Mouse (Mus musculus) limb, embryonic 11.5 days (tissue): ENCODE measurements at regions not wholly inside any gene's neighbourhood (a gene's known extent, or its start where the extent isn't known, plus 50 kb on each side); places are given as distances from the start of the nearest gene placed in this dataset.

Source experiments
- ATAC-seq: fragments of 200-750 bp; cut with Nextera tagmentation; 2 replicates; pipeline ENCODE4 v1.8.0; 2017; ENCODE audit warnings: low read depth; ENCODE audit not compliant: insufficient number of reproducible peaks, low FRiP score, low TSS enrichment
- DNase-seq: peaks from one replicate; pipeline ENCODE4 v3.0.0-alpha.2; 2015; ENCODE audit warnings: low spot score
- H3K27ac ChIP-seq: fragments of 300-500 bp; sonication (generic); replicated peaks from 2 replicates; pipeline ENCODE4 v1.5.1; 2014; ENCODE audit warnings: low read depth, mild to moderate bottlenecking, low read length
- H3K27me3 ChIP-seq: fragments of 300-500 bp; sonication (generic); 2 replicates; pipeline ENCODE4 v1.6.1; 2014; ENCODE audit warnings: mild to moderate bottlenecking, low read length, mixed read lengths; ENCODE audit not compliant: control insufficient read depth, insufficient read depth
- H3K36me3 ChIP-seq: fragments of 300-500 bp; sonication (generic); 2 replicates; pipeline ENCODE4 v1.6.1; 2014; ENCODE audit warnings: mild to moderate bottlenecking, low read length, moderate library complexity, mixed read lengths; ENCODE audit not compliant: control insufficient read depth, insufficient read depth
- H3K4me1 ChIP-seq: fragments of 300-500 bp; sonication (generic); 2 replicates; pipeline ENCODE4 v1.6.1; 2014; ENCODE audit warnings: low read length, mixed read lengths; ENCODE audit not compliant: control insufficient read depth, insufficient read depth
- H3K4me2 ChIP-seq: fragments of 300-500 bp; sonication (generic); 2 replicates; pipeline ENCODE4 v1.6.1; 2014; ENCODE audit warnings: low read depth, mild to moderate bottlenecking, moderate library complexity; ENCODE audit not compliant: severe bottlenecking
- H3K4me3 ChIP-seq: fragments of 300-500 bp; sonication (generic); 2 replicates; pipeline ENCODE4 v1.5.1; 2014; ENCODE audit warnings: low read depth, low read length
- H3K9ac ChIP-seq: fragments of 300-500 bp; sonication (generic); 2 replicates; pipeline ENCODE4 v1.6.1; 2014; ENCODE audit warnings: mild to moderate bottlenecking, low read length
- H3K9me3 ChIP-seq: fragments of 300-500 bp; sonication (generic); 2 replicates; pipeline ENCODE4 v1.6.1; 2016; ENCODE audit warnings: low read length; ENCODE audit not compliant: control insufficient read depth
- WGBS: fragments of 180-500 bp; shearing (Covaris S2); extraction: QIAGEN DNeasy Blood & Tissue Kit; methylation state at CpG from one replicate; pipeline ENCODE4 v1.1.7; 2014; 5-methylcytosine and 5-hydroxymethylcytosine counted together

GRCm38 (mm10) chr13:83867831-83868473, 354.1 kb upstream of the Tmem161b start:
- no peak for DNase-seq
- Histone ChIP-seq H3K9ac (no peak overlapping the region), H3K4me2 (no peak overlapping the region), H3K36me3 (no peaks in the 10 kb centered on the region), H3K4me3 (no peak overlapping the region), H3K4me1 (no peaks in the 10 kb centered on the region), H3K27ac (no peak overlapping the region), H3K27me3 (no peaks in the 10 kb centered on the region), H3K9me3 (no peaks in the 10 kb centered on the region)
- 89% methylated on average over 4 of the region's 4 CpGs for WGBS
- no peak for ATAC-seq

GRCm38 (mm10) chr13:83868922-83869321, 353.2 kb upstream of the Tmem161b start:
- DNase-seq = no peak
- Histone ChIP-seq H3K36me3 (no peaks in the 10 kb centered on the region), H3K4me2 (no peak overlapping the region), H3K4me3 (no peak overlapping the region), H3K27me3 (no peaks in the 10 kb centered on the region), H3K9ac (no peak overlapping the region), H3K27ac (no peak overlapping the region), H3K9me3 (no peaks in the 10 kb centered on the region), H3K4me1 (no peaks in the 10 kb centered on the region)
- ATAC-seq = no peak
- WGBS = 71% methylated on average over 4 of the region's 4 CpGs

DNA sequence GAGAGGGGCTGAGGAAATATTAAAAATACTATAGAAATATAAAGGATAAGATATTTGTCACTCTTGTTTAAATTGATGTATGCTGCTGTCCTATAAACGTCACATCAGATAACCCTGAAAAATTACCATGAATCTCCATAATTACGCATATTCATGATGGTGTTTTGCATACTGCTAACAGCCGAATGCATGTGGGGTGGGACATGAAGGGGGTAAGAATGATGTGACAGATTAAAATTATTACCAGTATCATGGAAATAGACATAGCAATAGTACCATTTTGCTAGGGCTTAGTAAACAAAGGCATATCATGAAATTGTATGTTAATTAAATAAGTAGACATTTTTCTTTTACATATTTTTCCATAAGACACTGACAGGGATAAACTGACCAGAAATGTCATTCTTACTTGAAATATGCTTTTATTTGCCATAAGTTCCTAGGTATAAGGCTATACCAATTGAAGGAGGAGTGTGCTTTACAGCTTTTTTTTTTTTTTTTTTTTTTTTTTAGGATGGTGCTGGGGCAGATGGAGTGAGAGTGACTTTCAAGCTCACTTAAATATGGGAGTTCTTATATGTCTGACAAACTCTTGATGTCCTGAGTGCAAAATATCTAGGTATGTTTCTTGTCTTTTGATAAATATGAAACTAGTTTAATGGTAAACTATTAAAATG, 349.8 kb upstream of the Tmem161b start:
- Histone ChIP-seq H3K9ac (no peak overlapping the region), H3K36me3 (no peaks in the 10 kb centered on the region), H3K4me1 (no peaks in the 10 kb centered on the region), H3K4me3 (no peak overlapping the region), H3K9me3 (no peaks in the 10 kb centered on the region), H3K27me3 (no peaks in the 10 kb centered on the region), H3K4me2 (no peak overlapping the region), H3K27ac (no peak overlapping the region)
- DNase-seq (no peak), ATAC-seq (no peak)
- WGBS = 67% methylated on average over 3 of the region's 3 CpGs

GRCm38 (mm10) chr13:83872887-83873286, 349.2 kb upstream of the Tmem161b start:
- DNase-seq (no peak), ATAC-seq (no peak)
- no peak overlapping the region for H3K4me2 ChIP-seq
- no peaks in the 10 kb centered on the region for H3K27me3 ChIP-seq
- H3K9me3 ChIP-seq = no peaks in the 10 kb centered on the region
- H3K27ac ChIP-seq = no peak overlapping the region
- H3K9ac ChIP-seq = no peak overlapping the region
- WGBS = 44% methylated on average over 5 of the region's 5 CpGs
- H3K36me3 ChIP-seq = no peaks in the 10 kb centered on the region
- H3K4me1 ChIP-seq = no peaks in the 10 kb centered on the region
- H3K4me3 ChIP-seq = no peak overlapping the region

- Histone ChIP-seq H3K36me3 (no peaks in the 10 kb centered on the region), H3K4me2 (no peak overlapping the region), H3K9ac (no peak overlapping the region), H3K4me3 (no peak overlapping the region), H3K4me1 (no peaks in the 10 kb centered on the region), H3K27me3 (no peaks in the 10 kb centered on the region), H3K27ac (no peak overlapping the region), H3K9me3 (no peaks in the 10 kb centered on the region)
- no peak for ATAC-seq
- WGBS = 76% methylated on average over 2 of the region's 2 CpGs
- DNase-seq = no peak
Measured at GRCm38 (mm10) chr13:83879561-83879960, 342.5 kb upstream of the Tmem161b start.

DNA sequence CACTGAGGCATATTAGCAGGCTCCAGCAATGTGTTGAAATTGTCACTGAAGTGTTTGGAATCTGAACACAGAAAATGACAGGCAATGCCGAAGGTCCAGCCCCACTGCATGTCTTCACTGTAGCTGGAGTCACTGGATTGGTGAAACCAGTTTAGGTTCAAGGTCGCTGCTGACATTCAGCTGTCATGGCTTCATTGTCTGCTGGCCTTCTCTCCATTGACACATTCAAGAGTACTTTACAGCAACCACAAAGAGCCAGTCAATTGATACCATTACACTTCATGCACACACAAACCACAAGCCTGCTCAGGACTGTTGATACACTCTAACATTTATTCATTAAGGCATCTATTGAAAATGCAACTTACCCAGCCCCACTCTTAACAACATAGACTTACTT, 341.8 kb upstream of the Tmem161b start:
- no peaks in the 10 kb centered on the region for H3K27me3 ChIP-seq
- no peaks in the 10 kb centered on the region for H3K4me1 ChIP-seq
- ATAC-seq = no peak
- H3K27ac ChIP-seq = no peak overlapping the region
- H3K4me3 ChIP-seq = no peak overlapping the region
- no peak for DNase-seq
- no peaks in the 10 kb centered on the region for H3K36me3 ChIP-seq
- 81% methylated on average over 2 of the region's 2 CpGs for WGBS
- no peak overlapping the region for H3K4me2 ChIP-seq
- no peak overlapping the region for H3K9ac ChIP-seq
- no peaks in the 10 kb centered on the region for H3K9me3 ChIP-seq

DNA sequence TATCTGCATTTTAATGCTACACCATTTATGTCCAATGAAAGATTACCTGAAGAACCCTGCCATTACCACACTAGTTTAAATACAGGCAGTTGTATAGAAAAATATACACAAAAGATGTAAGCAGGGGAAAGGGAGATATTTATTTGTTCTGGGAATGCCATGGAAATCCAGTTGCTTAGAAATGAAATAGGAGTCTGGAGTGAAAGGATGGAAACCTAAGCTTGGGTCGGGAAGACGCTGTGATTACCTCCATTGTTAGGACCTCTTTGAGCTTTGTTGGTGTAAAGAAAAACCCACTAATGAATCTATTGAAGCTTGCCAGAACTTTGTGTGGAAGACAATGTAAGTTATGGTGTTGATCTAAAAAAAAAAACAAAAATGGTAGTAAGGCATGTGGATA, 341.3 kb upstream of the Tmem161b start:
- Histone ChIP-seq H3K9me3 (no peaks in the 10 kb centered on the region), H3K4me2 (no peak overlapping the region), H3K27me3 (no peaks in the 10 kb centered on the region), H3K4me3 (no peak overlapping the region), H3K4me1 (no peaks in the 10 kb centered on the region), H3K36me3 (no peaks in the 10 kb centered on the region), H3K27ac (no peak overlapping the region), H3K9ac (no peak overlapping the region)
- no peak for DNase-seq
- 85% methylated on average over 2 of the region's 2 CpGs for WGBS
- no peak for ATAC-seq

- Histone ChIP-seq H3K4me3 (no peak overlapping the region), H3K9ac (no peak overlapping the region), H3K27ac (no peak overlapping the region), H3K4me1 (no peaks in the 10 kb centered on the region), H3K4me2 (no peak overlapping the region), H3K27me3 (no peaks in the 10 kb centered on the region), H3K36me3 (no peaks in the 10 kb centered on the region), H3K9me3 (no peaks in the 10 kb centered on the region)
- ATAC-seq = no peak
- DNase-seq = no peak
- 89% methylated on average over 1 of the region's 1 CpGs for WGBS
Measured at GRCm38 (mm10) chr13:83882839-83883238, 339.3 kb upstream of the Tmem161b start.

DNA sequence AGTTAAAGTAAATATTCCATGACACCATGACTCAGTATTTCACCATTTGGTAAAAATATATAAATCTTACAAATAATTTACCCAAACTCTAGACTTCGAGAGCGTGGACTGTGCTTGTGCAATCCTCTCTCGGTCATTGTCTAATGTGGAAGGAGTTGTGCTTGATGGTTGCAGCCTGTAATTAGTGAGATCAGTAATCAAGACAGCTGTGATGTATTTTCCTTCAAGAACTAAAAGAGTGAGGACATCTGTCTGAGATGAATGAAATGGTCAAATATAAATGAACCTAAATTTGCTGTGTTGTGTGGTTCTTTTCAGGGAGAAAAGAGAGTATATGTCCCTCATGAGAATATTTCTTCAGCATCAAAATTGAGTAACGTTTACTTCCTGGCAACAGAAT, 338.3 kb upstream of the Tmem161b start:
- ATAC-seq = no peak
- WGBS = 90% methylated on average over 4 of the region's 4 CpGs
- no peaks in the 10 kb centered on the region for H3K9me3 ChIP-seq
- no peaks in the 10 kb centered on the region for H3K36me3 ChIP-seq
- H3K9ac ChIP-seq = no peak overlapping the region
- H3K4me1 ChIP-seq = no peaks in the 10 kb centered on the region
- H3K4me3 ChIP-seq = no peak overlapping the region
- no peak overlapping the region for H3K4me2 ChIP-seq
- no peaks in the 10 kb centered on the region for H3K27me3 ChIP-seq
- no peak for DNase-seq
- no peak overlapping the region for H3K27ac ChIP-seq
